ENCODE assay signal across 25 mouse cellular contexts in genomic region chr2:58789934-58790333, GRCm38 (mm10).
"Had no signal": no experiment of that assay in that cellular context is flagged by ENCODE, and none has a peak within 500 bp of the region (broad histone marks: within the 10 kb centered on the region; RNA-seq: fewer than 3 reads in every experiment).

No protein-coding gene starts in this region.

- H3K9ac ChIP-seq: heart, embryonic 12.5 days; hindbrain, embryonic 12.5 days; hindbrain, embryonic 14.5 days; intestine, embryonic 15.5 days; limb, embryonic 12.5 days had no signal

- DNase-seq: gastrocnemius, adult 2 months; gastrocnemius, postnatal 10 days; gastrocnemius, postnatal 25 days; heart, adult 18-20 months; heart, postnatal 10 days; heart, postnatal 4 days; kidney, adult 18-20 months; kidney, adult 8-10 months; kidney, postnatal 10 days; kidney, postnatal 25 days; kidney, postnatal 4 days had no signal

- H3K27ac ChIP-seq: gastrocnemius, adult 2 months; heart, embryonic 10.5 days; hindbrain, embryonic 10.5 days; hindbrain, embryonic 12.5 days; hindbrain, embryonic 14.5 days; intestine, embryonic 15.5 days; layer of hippocampus, adult 2 months; left cerebral cortex, adult 2 months; limb, embryonic 10.5 days; limb, embryonic 12.5 days had no signal

- H3K4me1 ChIP-seq: hindbrain, embryonic 12.5 days; intestine, embryonic 15.5 days had no signal

- H3K36me3 ChIP-seq: heart, embryonic 10.5 days; heart, embryonic 12.5 days; hindbrain, embryonic 10.5 days; hindbrain, embryonic 12.5 days; intestine, embryonic 15.5 days; limb, embryonic 10.5 days; limb, embryonic 12.5 days had no signal

- H3K4me2 ChIP-seq: heart, embryonic 12.5 days; hindbrain, embryonic 12.5 days; hindbrain, embryonic 14.5 days; intestine, embryonic 15.5 days; limb, embryonic 12.5 days; liver, embryonic 11.5 days had no signal

- H3K4me3 ChIP-seq: gastrocnemius, adult 2 months; heart, embryonic 10.5 days; heart, embryonic 12.5 days; hindbrain, embryonic 10.5 days; hindbrain, embryonic 12.5 days; intestine, embryonic 15.5 days; layer of hippocampus, adult 2 months; left cerebral cortex, adult 2 months; limb, embryonic 10.5 days; limb, embryonic 12.5 days had no signal

- H3K9me3 ChIP-seq: heart, embryonic 10.5 days; heart, embryonic 12.5 days; hindbrain, embryonic 10.5 days; hindbrain, embryonic 12.5 days; intestine, embryonic 15.5 days; limb, embryonic 10.5 days; limb, embryonic 12.5 days had no signal

- ATAC-seq: hindbrain, embryonic 16.5 days; inflammation-experienced regulatory T-cells, adult 6 months; intestine, embryonic 15.5 days; intestine, postnatal 0 days had no signal

- H3K27me3 ChIP-seq: heart, embryonic 12.5 days; hindbrain, embryonic 12.5 days; intestine, embryonic 15.5 days; limb, embryonic 12.5 days had no signal
